In genomic region chr16:52569078-52569477, GRCm38 (mm10) we compare ENCODE assay signal across 13 mouse cellular contexts.
A peak's percentile ranks its signal among the peaks of the same experiment; 100 is the strongest.
DNase-seq lines count a peak whose midpoint lies in the region; ATAC-seq and TF ChIP-seq lines count a peak whose summit lies in the region.
"Had no signal": no experiment of that assay in that cellular context is flagged by ENCODE, and none has a peak within 500 bp of the region (broad histone marks: within the 10 kb centered on the region; RNA-seq: fewer than 3 reads in every experiment).

No protein-coding gene starts in this region.

- no peak for ATAC-seq in limb, embryonic 12.5 days (ENCODE audit: insufficient number of reproducible peaks, insufficient read depth, low FRiP score, low TSS enrichment, low read depth)
- no peak for ATAC-seq in lung, postnatal 0 days

- no peaks in the 10 kb centered on the region for H3K4me1 ChIP-seq in limb, embryonic 12.5 days (replicated peaks)
- no peaks in the 10 kb centered on the region for H3K4me1 ChIP-seq in limb, embryonic 10.5 days
- H3K4me1 ChIP-seq in lung, postnatal 0 days (ENCODE audit: insufficient read depth, low read depth, low read length) = no peaks in the 10 kb centered on the region
- H3K4me1 ChIP-seq: lung, embryonic 15.5 days had no signal

- WGBS in limb, embryonic 12.5 days = 61% methylated on average over 2 of the region's 2 CpGs
- WGBS in limb, embryonic 10.5 days = 83% methylated on average over 2 of the region's 2 CpGs
- 63% methylated on average over 2 of the region's 2 CpGs for WGBS in lung, postnatal 0 days

- peak; percentile 4 for DNase-seq in adrenal gland, adult 2 months
- no peak for DNase-seq in adrenal gland, postnatal 4 days (ENCODE audit: low spot score in 2 of 2)
- DNase-seq in limb, embryonic 10.5 days (ENCODE audit: low spot score) = no peak
- DNase-seq in layer of hippocampus, adult 2 months (ENCODE audit: low spot score in 2 of 2) = peak; percentile 22 to 61
- DNase-seq in right cerebral cortex, postnatal 10 days (ENCODE audit: low spot score in 2 of 2) = peak; percentile 45 to 57
- DNase-seq in lung, postnatal 0 days (ENCODE audit: low spot score) = no peak
- no peak for DNase-seq in lung, postnatal 14 days
- DNase-seq: embryo, embryonic 11 days had no signal

- no peaks in the 10 kb centered on the region for H3K36me3 ChIP-seq in limb, embryonic 12.5 days
- no peaks in the 10 kb centered on the region for H3K36me3 ChIP-seq in limb, embryonic 10.5 days
- H3K36me3 ChIP-seq in lung, postnatal 0 days (ENCODE audit: insufficient read depth, low read length) = no peaks in the 10 kb centered on the region
- H3K36me3 ChIP-seq: G1E; lung, embryonic 15.5 days had no signal

- no peak for TF ChIP-seq EP300 in lung, postnatal 0 days (IDR thresholded peaks at IDR 0.05)

- 0 out of 2 replicates have a peak overlapping the region, but pooled peaks have one; percentile 17 for H3K27ac ChIP-seq in limb, embryonic 12.5 days
- H3K27ac ChIP-seq in limb, embryonic 10.5 days = no peak overlapping the region
- peak overlapping the region; percentile 32; the same call in 1 of the 2 replicates for H3K27ac ChIP-seq in layer of hippocampus, adult 2 months
- no peak overlapping the region for H3K27ac ChIP-seq in lung, postnatal 0 days (ENCODE audit: low read length)
- H3K27ac ChIP-seq: left cerebral cortex, adult 2 months; lung, embryonic 15.5 days had no signal

- no peak for TF ChIP-seq CTCF in layer of hippocampus, adult 2 months (conservative IDR thresholded peaks at IDR 0.05)
- no peak for TF ChIP-seq CTCF in lung, postnatal 0 days (IDR thresholded peaks at IDR 0.05)

- H3K4me3 ChIP-seq in limb, embryonic 12.5 days (replicated peaks) = no peak overlapping the region
- no peak overlapping the region for H3K4me3 ChIP-seq in limb, embryonic 10.5 days
- no peak overlapping the region for H3K4me3 ChIP-seq in layer of hippocampus, adult 2 months
- no peak overlapping the region for H3K4me3 ChIP-seq in lung, postnatal 0 days (ENCODE audit: low read depth, low read length)
- H3K4me3 ChIP-seq: left cerebral cortex, adult 2 months; lung, embryonic 15.5 days; myocyte had no signal

- H3K9me3 ChIP-seq in limb, embryonic 12.5 days = no peaks in the 10 kb centered on the region
- H3K9me3 ChIP-seq in limb, embryonic 10.5 days (replicated peaks) = no peaks in the 10 kb centered on the region
- H3K9me3 ChIP-seq in lung, postnatal 0 days (ENCODE audit: low read length) = no peaks in the 10 kb centered on the region
- H3K9me3 ChIP-seq: lung, embryonic 15.5 days had no signal

- no peaks in the 10 kb centered on the region for H3K27me3 ChIP-seq in limb, embryonic 12.5 days
- H3K27me3 ChIP-seq in limb, embryonic 10.5 days (ENCODE audit: low read depth, poor library complexity, severe bottlenecking) = no peaks in the 10 kb centered on the region
- H3K27me3 ChIP-seq in lung, postnatal 0 days (replicated peaks; ENCODE audit: insufficient read depth, low read length) = no peaks in the 10 kb centered on the region
- H3K27me3 ChIP-seq: lung, embryonic 15.5 days had no signal

- H3K9ac ChIP-seq in limb, embryonic 12.5 days (replicated peaks) = no peak overlapping the region
- no peak overlapping the region for H3K9ac ChIP-seq in lung, postnatal 0 days (replicated peaks; ENCODE audit: low read depth)
- H3K9ac ChIP-seq: lung, embryonic 15.5 days had no signal

- H3K4me2 ChIP-seq in limb, embryonic 12.5 days = no peak overlapping the region
- H3K4me2 ChIP-seq in lung, postnatal 0 days (replicated peaks; ENCODE audit: low read depth, low read length) = no peak overlapping the region
- H3K4me2 ChIP-seq: lung, embryonic 15.5 days had no signal

Comparison
In these comparisons a context has a peak if more than half of its experiments do, and no peak if none do; other contexts are left out.
1. DNase-seq: peak in adrenal gland, adult 2 months (single experiment), layer of hippocampus, adult 2 months (2 of 2) and right cerebral cortex, postnatal 10 days (2 of 2); none in adrenal gland, postnatal 4 days (0 of 2), limb, embryonic 10.5 days (single experiment), lung, postnatal 0 days (single experiment) and lung, postnatal 14 days (single experiment).
2. H3K27ac ChIP-seq: peak in limb, embryonic 12.5 days (single experiment) and layer of hippocampus, adult 2 months (single experiment); none in limb, embryonic 10.5 days (single experiment) and lung, postnatal 0 days (single experiment).